In the genomic region with DNA sequence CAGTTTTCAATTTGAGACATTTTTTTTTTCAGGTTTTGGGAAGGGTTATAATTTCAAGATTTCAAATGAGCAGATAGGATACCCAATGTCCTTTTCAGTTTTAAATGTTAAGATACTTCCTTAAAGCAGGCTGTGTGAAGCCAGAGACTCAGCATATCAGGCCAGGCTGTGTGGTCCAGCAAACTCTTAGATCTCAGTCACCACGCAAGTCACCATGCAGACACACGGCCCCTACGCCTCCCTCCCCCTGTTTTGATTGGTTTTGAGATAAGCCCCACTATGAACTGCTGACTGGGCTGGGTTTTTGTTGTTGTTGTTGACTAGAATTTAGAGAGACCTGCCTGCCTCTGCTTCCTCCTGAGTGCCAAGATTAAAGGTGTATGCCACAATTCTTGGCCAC, we compare ENCODE assay signal across 10 mouse cellular contexts. TPM values are rescaled to one million over a fixed set of nuclear protein-coding genes. Genes with fewer than 3 reads are reported as not detected.
A peak's percentile ranks its signal among the peaks of the same experiment; 100 is the strongest.
DNase-seq lines count a peak whose midpoint lies in the region; ATAC-seq and TF ChIP-seq lines count a peak whose summit lies in the region.
"Had no signal": no experiment of that assay in that cellular context is flagged by ENCODE, and none has a peak within 500 bp of the region (broad histone marks: within the 10 kb centered on the region; RNA-seq: fewer than 3 reads in every experiment).

No protein-coding gene starts in this region.

- H3K4me1 ChIP-seq in heart, embryonic 12.5 days (replicated peaks) = no peaks in the 10 kb centered on the region; the same call in 1 of the 2 replicates
- peaks cover 14% of the 10 kb centered on the region; the same call in 1 of the 2 replicates for H3K4me1 ChIP-seq in G1E (ENCODE audit: insufficient read depth, low read depth, low read length)
- peaks cover 3% of the 10 kb centered on the region; the same call in 1 of the 2 replicates for H3K4me1 ChIP-seq in hindbrain, embryonic 11.5 days (replicated peaks; ENCODE audit: control insufficient read depth, insufficient read depth, low read length)
- H3K4me1 ChIP-seq in liver, postnatal 0 days (ENCODE audit: insufficient read depth) = peaks cover 24% of the 10 kb centered on the region

- no peak for TF ChIP-seq CTCF in G1E (IDR thresholded peaks at IDR 0.05; ENCODE audit: low read depth, low read length)
- no peak for TF ChIP-seq CTCF in liver, postnatal 0 days (IDR thresholded peaks at IDR 0.05; ENCODE audit: low read depth)

- peak overlapping the region; percentile 58; the same call in 1 of the 2 replicates for H3K27ac ChIP-seq in heart, embryonic 12.5 days (ENCODE audit: poor library complexity, severe bottlenecking)
- H3K27ac ChIP-seq in hindbrain, embryonic 11.5 days (ENCODE audit: low read depth, low read length) = peak overlapping the region; percentile 98
- peak overlapping the region; percentile 98 for H3K27ac ChIP-seq in liver, postnatal 0 days (ENCODE audit: low read depth)

- TF ChIP-seq EP300 in liver, postnatal 0 days (IDR thresholded peaks at IDR 0.05; ENCODE audit: low read depth) = peak; percentile 49; the same call in 1 of the 2 replicates

- H3K4me2 ChIP-seq in heart, embryonic 12.5 days = peak overlapping the region; percentile 94
- peak overlapping the region; percentile 85 for H3K4me2 ChIP-seq in hindbrain, embryonic 11.5 days (replicated peaks; ENCODE audit: low read depth, low read length)
- H3K4me2 ChIP-seq in liver, postnatal 0 days (ENCODE audit: low read depth, low read length) = peak overlapping the region; percentile 96

- WGBS in heart, embryonic 12.5 days = 58% methylated on average over 3 of the region's 3 CpGs
- WGBS in hindbrain, embryonic 11.5 days = 70% methylated on average over 3 of the region's 3 CpGs
- WGBS in liver, postnatal 0 days (ENCODE audit: insufficient replicate concordance) = 36% methylated on average over 3 of the region's 3 CpGs

- H3K36me3 ChIP-seq in heart, embryonic 12.5 days = peaks cover 15% of the 10 kb centered on the region; the same call in 1 of the 2 replicates
- peaks cover 21% of the 10 kb centered on the region for H3K36me3 ChIP-seq in G1E (replicated peaks)
- no peaks in the 10 kb centered on the region for H3K36me3 ChIP-seq in hindbrain, embryonic 11.5 days (ENCODE audit: control insufficient read depth, insufficient read depth, low read length)
- H3K36me3 ChIP-seq in liver, postnatal 0 days (replicated peaks; ENCODE audit: insufficient read depth, low read length) = peaks cover 25% of the 10 kb centered on the region

- no peak for ATAC-seq in heart, embryonic 12.5 days (ENCODE audit: insufficient number of reproducible peaks, low FRiP score)
- no peak for ATAC-seq in G1E (ENCODE audit: extremely low read depth, insufficient number of reproducible peaks, low FRiP score, poor library complexity, severe bottlenecking)
- no peak for ATAC-seq in hindbrain, embryonic 11.5 days (ENCODE audit: low FRiP score)
- no peak for ATAC-seq in liver, postnatal 0 days
- no peak for ATAC-seq in cerebellum, adult (ENCODE audit: insufficient number of reproducible peaks, low FRiP score, low TSS enrichment)

- intact Hi-C loops in heart, postnatal 36 days (cut with DNase I) = no loop called here

- H3K4me3 ChIP-seq in heart, embryonic 12.5 days = peak overlapping the region; percentile 61
- H3K4me3 ChIP-seq in G1E (ENCODE audit: low read depth, low read length) = peak overlapping the region; percentile 81
- peak overlapping the region; percentile 89 for H3K4me3 ChIP-seq in hindbrain, embryonic 11.5 days (ENCODE audit: low read depth, low read length)
- peak overlapping the region; percentile 90 for H3K4me3 ChIP-seq in liver, postnatal 0 days (ENCODE audit: low read depth, low read length)

- H3K27me3 ChIP-seq in heart, embryonic 12.5 days (replicated peaks) = no peaks in the 10 kb centered on the region
- H3K27me3 ChIP-seq in G1E (ENCODE audit: insufficient read depth, low read length) = no peaks in the 10 kb centered on the region
- no peaks in the 10 kb centered on the region for H3K27me3 ChIP-seq in hindbrain, embryonic 11.5 days (ENCODE audit: control insufficient read depth, insufficient read depth, low read length)
- no peaks in the 10 kb centered on the region for H3K27me3 ChIP-seq in liver, postnatal 0 days (ENCODE audit: insufficient read depth, low read length)

- no peaks in the 10 kb centered on the region for H3K9me3 ChIP-seq in heart, embryonic 12.5 days (replicated peaks)
- H3K9me3 ChIP-seq in G1E (replicated peaks) = no peaks in the 10 kb centered on the region
- no peaks in the 10 kb centered on the region for H3K9me3 ChIP-seq in hindbrain, embryonic 11.5 days (ENCODE audit: control insufficient read depth, low read length)
- no peaks in the 10 kb centered on the region for H3K9me3 ChIP-seq in liver, postnatal 0 days (ENCODE audit: low read length)

- H3K9ac ChIP-seq in heart, embryonic 12.5 days = peak overlapping the region; percentile 71
- peak overlapping the region; percentile 99 for H3K9ac ChIP-seq in hindbrain, embryonic 11.5 days (ENCODE audit: low read depth, low read length)
- peak overlapping the region; percentile 81 for H3K9ac ChIP-seq in liver, postnatal 0 days (replicated peaks)

- DNase-seq in heart, postnatal 36 days = no peak
- no peak for DNase-seq in G1E (ENCODE audit: low spot score)
- DNase-seq in hindbrain, embryonic 11.5 days (ENCODE audit: low spot score) = no peak
- DNase-seq in liver, postnatal 0 days = no peak
- no peak for DNase-seq in embryo, embryonic 10.5 days (ENCODE audit: low spot score)
- DNase-seq in cerebellum, adult 9-11 months = no peak
- DNase-seq: cerebellum, adult 9-10 months; layer of hippocampus, postnatal 36 days had no signal

RNA-seq across cellular contexts. Expression of a gene that starts 3.2 kb away (rescaled TPM):
- polyA plus RNA-seq in heart, embryonic 12.5 days (2016; fragmentation: Nextera tagmentation; extraction: Ambion mirVana) = 89.2 and 91.1 TPM in 2 replicates
- total RNA-seq in heart, postnatal 36 days (2021) = 1 to 10 TPM; 6.6 to 8.1 TPM
- 934 and 1,184 TPM in 2 replicates for total RNA-seq in G1E (2014; fragmentation: Nextera tagmentation)
- total RNA-seq in G1E (2017) = 1,061 and 1,162 TPM in 2 replicates
- polyA plus RNA-seq in G1E (2012) = 235 and 260 TPM in 2 replicates
- 783 and 816 TPM in 2 replicates for polyA plus RNA-seq in hindbrain, embryonic 11.5 days (2014; fragmentation: Nextera tagmentation; extraction: Ambion mirVana)
- 449 and 461 TPM in 2 replicates for polyA plus RNA-seq in liver, postnatal 0 days (2015; fragmentation: Nextera tagmentation; extraction: Ambion mirVana)

RNA-seq across cellular contexts. Expression of a gene that starts 40.5 kb away (rescaled TPM):
- 81.8 and 91.2 TPM in 2 replicates for polyA plus RNA-seq in heart, embryonic 12.5 days (2016; fragmentation: Nextera tagmentation; extraction: Ambion mirVana)
- 100 to 1,000 TPM; 113 to 120 TPM for total RNA-seq in heart, postnatal 36 days (2021)
- total RNA-seq in G1E (2014; fragmentation: Nextera tagmentation) (13.5 and 24.2 TPM in 2 replicates), G1E (2017) (22.9 and 31.1 TPM in 2 replicates)
- 6.4 and 8.6 TPM in 2 replicates for polyA plus RNA-seq in G1E (2012)
- 70.4 and 76.2 TPM in 2 replicates for polyA plus RNA-seq in hindbrain, embryonic 11.5 days (2014; fragmentation: Nextera tagmentation; extraction: Ambion mirVana)
- 31.2 and 32.5 TPM in 2 replicates for polyA plus RNA-seq in liver, postnatal 0 days (2015; fragmentation: Nextera tagmentation; extraction: Ambion mirVana)

RNA-seq across cellular contexts. Expression of a gene that starts 57.4 kb away (rescaled TPM):
- 8.2 and 15.3 TPM in 2 replicates for polyA plus RNA-seq in heart, embryonic 12.5 days (2016; fragmentation: Nextera tagmentation; extraction: Ambion mirVana)
- total RNA-seq in heart, postnatal 36 days (2021) = 10 to 100 TPM in 1 of 2 experiments, 1 to 10 TPM in 1; 9.6 to 17.4 TPM
- total RNA-seq in G1E (2014; fragmentation: Nextera tagmentation) (2.9 and 3.4 TPM in 2 replicates), G1E (2017) (6.9 and 13.6 TPM in 2 replicates)
- polyA plus RNA-seq in G1E (2012) = 33.3 and 49.6 TPM in 2 replicates
- polyA plus RNA-seq in hindbrain, embryonic 11.5 days (2014; fragmentation: Nextera tagmentation; extraction: Ambion mirVana) = 9.6 and 16.8 TPM in 2 replicates
- 7.8 and 8.7 TPM in 2 replicates for polyA plus RNA-seq in liver, postnatal 0 days (2015; fragmentation: Nextera tagmentation; extraction: Ambion mirVana)
